ENCODE assay signal across 8 mouse cellular contexts in the genomic region with DNA sequence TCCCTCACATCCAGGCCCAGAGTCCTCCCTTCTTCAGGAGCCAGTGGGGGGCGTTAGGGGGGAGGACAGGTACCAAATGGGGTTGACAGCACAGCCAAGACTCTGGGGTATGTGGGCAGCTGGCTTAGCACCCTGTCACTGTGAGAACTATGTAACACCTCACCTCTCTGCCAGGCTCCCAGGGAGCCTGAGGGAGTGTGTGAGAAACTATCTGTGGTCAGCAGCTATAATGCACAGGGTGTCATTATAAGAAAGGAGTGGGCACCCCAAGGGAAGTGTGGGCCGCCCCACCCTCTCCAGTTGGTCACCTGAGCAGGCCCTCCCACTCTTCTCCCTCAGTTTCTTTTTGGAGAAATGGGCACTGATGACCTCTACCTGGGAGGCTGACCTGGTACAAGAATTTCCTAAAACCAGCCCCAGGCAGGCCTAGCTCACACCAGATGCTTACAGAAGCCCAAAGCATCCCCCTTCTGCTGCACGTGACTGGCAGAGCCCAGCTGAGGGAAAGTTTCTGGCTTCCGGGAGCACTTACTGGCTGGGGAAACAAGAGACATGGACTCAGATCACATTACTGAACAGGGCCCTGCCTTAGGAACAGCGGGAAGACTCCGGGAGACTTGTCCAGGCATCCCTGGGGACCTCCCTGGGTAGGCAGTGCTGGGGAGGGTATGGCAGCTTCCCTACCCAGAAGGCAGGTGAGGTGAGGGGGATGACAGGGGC. TPM values are rescaled to one million over a fixed set of nuclear protein-coding genes. Genes with fewer than 3 reads are reported as not detected.
DNase-seq lines count a peak whose midpoint lies in the region; ATAC-seq and TF ChIP-seq lines count a peak whose summit lies in the region.

No protein-coding gene starts in this region.

- H3K27me3 ChIP-seq in forebrain, embryonic 10.5 days (ENCODE audit: poor library complexity, severe bottlenecking) = 0 out of 2 replicates have a peak, but pooled peaks cover 5% of the 10 kb centered on the region
- no peaks in the 10 kb centered on the region for H3K27me3 ChIP-seq in forebrain, embryonic 16.5 days (replicated peaks; ENCODE audit: control insufficient read depth, insufficient read depth, low read length)
- no peaks in the 10 kb centered on the region for H3K27me3 ChIP-seq in limb, embryonic 15.5 days

- no peak overlapping the region for H3K9ac ChIP-seq in forebrain, embryonic 16.5 days (replicated peaks; ENCODE audit: low read depth, low read length)
- no peak overlapping the region for H3K9ac ChIP-seq in limb, embryonic 15.5 days

- 50% methylated on average over 6 of the region's 6 CpGs for WGBS in forebrain, embryonic 10.5 days
- 62% methylated on average over 6 of the region's 6 CpGs for WGBS in forebrain, embryonic 16.5 days
- 89% methylated on average over 6 of the region's 6 CpGs for WGBS in bone marrow, adult 2 months
- 31% methylated on average over 6 of the region's 6 CpGs for WGBS in limb, embryonic 15.5 days

- no peaks in the 10 kb centered on the region for H3K9me3 ChIP-seq in forebrain, embryonic 10.5 days
- H3K9me3 ChIP-seq in forebrain, embryonic 16.5 days (ENCODE audit: control insufficient read depth, low read length) = no peaks in the 10 kb centered on the region
- H3K9me3 ChIP-seq in limb, embryonic 15.5 days = no peaks in the 10 kb centered on the region

- H3K4me3 ChIP-seq in forebrain, embryonic 10.5 days = no peak overlapping the region
- no peak overlapping the region for H3K4me3 ChIP-seq in forebrain, embryonic 16.5 days (replicated peaks; ENCODE audit: low read length)
- no peak overlapping the region for H3K4me3 ChIP-seq in bone marrow, adult 2 months (replicated peaks; ENCODE audit: control insufficient read depth, low read depth, low read length)
- H3K4me3 ChIP-seq in limb, embryonic 15.5 days = no peak overlapping the region
- H3K4me3 ChIP-seq in left cerebral cortex, adult 2 months = no peak overlapping the region

- H3K27ac ChIP-seq in forebrain, embryonic 10.5 days = peak overlapping the region; percentile 62
- H3K27ac ChIP-seq in forebrain, embryonic 16.5 days (ENCODE audit: low read length) = no peak overlapping the region
- 0 out of 2 replicates have a peak overlapping the region, but pooled peaks have one; percentile 12 for H3K27ac ChIP-seq in bone marrow, adult 2 months (ENCODE audit: control insufficient read depth, insufficient read depth, low read depth, low read length, poor library complexity)
- H3K27ac ChIP-seq in limb, embryonic 15.5 days = 0 out of 2 replicates have a peak overlapping the region, but pooled peaks have one; percentile 38
- no peak overlapping the region for H3K27ac ChIP-seq in left cerebral cortex, adult 2 months

- no peak for TF ChIP-seq CTCF in bone marrow, adult 2 months (IDR thresholded peaks at IDR 0.05; ENCODE audit: control insufficient read depth, insufficient read depth, low read length)
- TF ChIP-seq CTCF in left cerebral cortex, adult 2 months (IDR thresholded peaks at IDR 0.05) = no peak

- no peak for ATAC-seq in forebrain, embryonic 16.5 days
- ATAC-seq in limb, embryonic 15.5 days (ENCODE audit: insufficient number of reproducible peaks, low FRiP score, low TSS enrichment, low read depth) = no peak
- ATAC-seq in monocyte, adult 5-6 weeks (replicated peaks; ENCODE audit: insufficient number of reproducible peaks, low FRiP score, low TSS enrichment, poor library complexity, severe bottlenecking) = no peak; the same call in 1 of the 2 replicates
- ATAC-seq in erythroblast, adult 5-6 weeks (replicated peaks; ENCODE audit: low FRiP score, poor library complexity, severe bottlenecking) = no peak

- DNase-seq in forebrain, embryonic 10.5 days (ENCODE audit: extremely low spot score, low spot score) = no peak
- peak; percentile 49 for DNase-seq in kidney, adult 18-20 months
- no peak for DNase-seq in left cerebral cortex, adult 2 months (ENCODE audit: extremely low spot score in 1 of 2, low spot score in 2 of 2)

- H3K36me3 ChIP-seq in forebrain, embryonic 10.5 days (replicated peaks) = no peaks in the 10 kb centered on the region
- no peaks in the 10 kb centered on the region for H3K36me3 ChIP-seq in forebrain, embryonic 16.5 days (ENCODE audit: control insufficient read depth, insufficient read depth)
- H3K36me3 ChIP-seq in limb, embryonic 15.5 days = no peaks in the 10 kb centered on the region

- intact Hi-C loops in left cerebral cortex, adult 2 months (cut with DNase I) = no loop called here

- no peak for TF ChIP-seq POLR2A in bone marrow, adult 2 months (IDR thresholded peaks at IDR 0.05; ENCODE audit: borderline replicate concordance, control insufficient read depth, low read depth, low read length)

- H3K4me2 ChIP-seq in forebrain, embryonic 16.5 days (ENCODE audit: low read length) = no peak overlapping the region
- no peak overlapping the region for H3K4me2 ChIP-seq in limb, embryonic 15.5 days

- peaks cover 45% of the 10 kb centered on the region for H3K4me1 ChIP-seq in forebrain, embryonic 10.5 days
- no peaks in the 10 kb centered on the region for H3K4me1 ChIP-seq in forebrain, embryonic 16.5 days (replicated peaks; ENCODE audit: control insufficient read depth, insufficient read depth, low read length)
- peaks cover 32% of the 10 kb centered on the region for H3K4me1 ChIP-seq in bone marrow, adult 2 months (ENCODE audit: control insufficient read depth, insufficient read depth, low read length)
- H3K4me1 ChIP-seq in limb, embryonic 15.5 days = peaks cover 56% of the 10 kb centered on the region

RNA-seq across cellular contexts. Expression of a gene that starts 11.6 kb away (rescaled TPM):
- 5.0 and 5.3 TPM in 2 replicates for polyA plus RNA-seq in forebrain, embryonic 10.5 days (2016; fragmentation: Nextera tagmentation; extraction: Ambion mirVana)
- polyA plus RNA-seq in forebrain, embryonic 16.5 days (2015; fragmentation: Nextera tagmentation; extraction: Ambion mirVana) = 18.3 and 22.1 TPM in 2 replicates
- 98.5 and 111 TPM in 2 replicates for polyA plus RNA-seq in bone marrow, adult 2 months (2011; ENCODE audit: insufficient read depth, insufficient read length, low replicate concordance, missing spikeins)
- 51.4 and 63.0 TPM in 2 replicates for polyA plus RNA-seq in limb, embryonic 15.5 days (2015; fragmentation: Nextera tagmentation; extraction: Ambion mirVana)
- total RNA-seq in monocyte, adult 5-6 weeks (2017) = 197 to 239 TPM (median 203 TPM) in 3 replicates
- 10 to 100 TPM; 12.8 to 17.8 TPM for total RNA-seq in left cerebral cortex, adult 2 months (2021)
- 99.9 and 150 TPM in 2 replicates for total RNA-seq in erythroblast, adult 5-6 weeks (2015; ENCODE audit: low replicate concordance)
- total RNA-seq in erythroblast, adult 5-6 weeks (2017; ENCODE audit: low replicate concordance) = 145 and 158 TPM in 2 replicates

Comparison
In these comparisons a context has a peak if more than half of its experiments do, and no peak if none do; other contexts are left out.
1. H3K27ac ChIP-seq: peak in forebrain, embryonic 10.5 days (single experiment), bone marrow, adult 2 months (single experiment) and limb, embryonic 15.5 days (single experiment); none in forebrain, embryonic 16.5 days (single experiment) and left cerebral cortex, adult 2 months (single experiment).